Mouse (Mus musculus) fat pad, adult 2 months (tissue): Measurements from ENCODE around the gene Ppp1r36.

Experiments
- DNase-seq: peaks from one replicate; pipeline ENCODE4 v3.0.0-alpha.2; 2011; ENCODE audit warnings: low read depth, low spot score; ENCODE audit errors: extremely low read depth

Ppp1r36 gene

GRCm38 (mm10) chr12:76417433-76417854 lies at the start of gene Ppp1r36:
Ppp1r36 (plus strand) TSS chr12:76417538.
- no peak for DNase-seq

GRCm38 (mm10) chr12:76368201-76368789 lies 49.0 kb upstream of the Ppp1r36 start:
- DNase-seq, result no peak

GRCm38 (mm10) chr12:76368790-76369205 lies 48.5 kb upstream of the Ppp1r36 start:
- no peak for DNase-seq

GRCm38 (mm10) chr12:76369206-76369977 lies 47.9 kb upstream of the Ppp1r36 start, which contains the start of gene Zbtb25:
Zbtb25 (minus strand) TSS chr12:76369602.
- DNase-seq, result no peak

GRCm38 (mm10) chr12:76369978-76370830 lies 47.1 kb upstream of the Ppp1r36 start, which contains the start of gene Zbtb1:
Zbtb1 (plus strand) TSS chr12:76370266.
- no peak for DNase-seq

GRCm38 (mm10) chr12:76370831-76371571 lies 46.3 kb upstream of the Ppp1r36 start:
- DNase-seq, result no peak

GRCm38 (mm10) chr12:76372046-76372445 lies 45.3 kb upstream of the Ppp1r36 start:
- DNase-seq, result no peak

- DNase-seq, result no peak
Measured at GRCm38 (mm10) chr12:76372881-76373818, 44.2 kb upstream of the Ppp1r36 start.

- DNase-seq, result no peak
Measured at GRCm38 (mm10) chr12:76373991-76374390, 43.3 kb upstream of the Ppp1r36 start.

- DNase-seq, result no peak
Measured at GRCm38 (mm10) chr12:76374911-76375310, 42.4 kb upstream of the Ppp1r36 start.

- DNase-seq, result no peak
Measured at GRCm38 (mm10) chr12:76375506-76375905, 41.8 kb upstream of the Ppp1r36 start.

- no peak for DNase-seq
Measured at GRCm38 (mm10) chr12:76376649-76377048, 40.7 kb upstream of the Ppp1r36 start.

- DNase-seq, result no peak
Measured at GRCm38 (mm10) chr12:76377059-76377458, 40.3 kb upstream of the Ppp1r36 start.

- DNase-seq, result no peak
Measured at GRCm38 (mm10) chr12:76377726-76378125, 39.6 kb upstream of the Ppp1r36 start.

GRCm38 (mm10) chr12:76378556-76378955 lies 38.8 kb upstream of the Ppp1r36 start:
- no peak for DNase-seq

GRCm38 (mm10) chr12:76380151-76380550 lies 37.2 kb upstream of the Ppp1r36 start:
- DNase-seq, result no peak

GRCm38 (mm10) chr12:76385342-76385741 lies 32.0 kb upstream of the Ppp1r36 start:
- DNase-seq, result no peak

- DNase-seq, result no peak
Measured at GRCm38 (mm10) chr12:76388794-76389193, 28.5 kb upstream of the Ppp1r36 start.

GRCm38 (mm10) chr12:76391595-76392271 lies 25.6 kb upstream of the Ppp1r36 start:
- no peak for DNase-seq
